Comparison of ENCODE assay signal across 9 mouse cellular contexts in genomic region chr11:33512854-33513375, GRCm38 (mm10). TPM values are rescaled to one million over a fixed set of nuclear protein-coding genes. Genes with fewer than 3 reads are reported as not detected.
DNase-seq lines count a peak whose midpoint lies in the region; ATAC-seq and TF ChIP-seq lines count a peak whose summit lies in the region.
"Had no signal": no experiment of that assay in that cellular context is flagged by ENCODE, and none has a peak within 500 bp of the region (broad histone marks: within the 10 kb centered on the region; RNA-seq: fewer than 3 reads in every experiment).

No protein-coding gene starts in this region.

- peak overlapping the region; percentile 80 for H3K9ac ChIP-seq in embryonic facial prominence, embryonic 13.5 days
- peak overlapping the region; percentile 80 for H3K9ac ChIP-seq in intestine, embryonic 16.5 days (ENCODE audit: low read depth, low read length)

- no peaks in the 10 kb centered on the region for H3K36me3 ChIP-seq in embryonic facial prominence, embryonic 13.5 days
- no peaks in the 10 kb centered on the region for H3K36me3 ChIP-seq in intestine, embryonic 16.5 days (ENCODE audit: control insufficient read depth, insufficient read depth, low read length)
- H3K36me3 ChIP-seq in small intestine, adult 2 months (ENCODE audit: control insufficient read depth, insufficient read depth, low read length) = no peaks in the 10 kb centered on the region

- H3K4me1 ChIP-seq in embryonic facial prominence, embryonic 13.5 days = 0 out of 2 replicates have a peak, but pooled peaks cover 3% of the 10 kb centered on the region
- H3K4me1 ChIP-seq in intestine, embryonic 16.5 days (ENCODE audit: control insufficient read depth, insufficient read depth, low read length) = no peaks in the 10 kb centered on the region
- H3K4me1 ChIP-seq in small intestine, adult 2 months (ENCODE audit: control insufficient read depth, insufficient read depth, insufficient read length, low read length) = no peaks in the 10 kb centered on the region

- peak overlapping the region; percentile 55; the same call in 1 of the 2 replicates for H3K27ac ChIP-seq in embryonic facial prominence, embryonic 13.5 days
- H3K27ac ChIP-seq in intestine, embryonic 16.5 days (ENCODE audit: low read length) = peak overlapping the region; percentile 45
- H3K27ac ChIP-seq in small intestine, adult 2 months (ENCODE audit: insufficient read depth, low read depth, low read length) = no peak overlapping the region

- peak; percentile 78 for ATAC-seq in embryonic facial prominence, embryonic 13.5 days (ENCODE audit: insufficient number of reproducible peaks, insufficient read depth, low FRiP score, low TSS enrichment, low read depth)
- ATAC-seq in granulocyte monocyte progenitor cell, adult 5-6 weeks (replicated peaks; ENCODE audit: poor library complexity, severe bottlenecking) = peak; percentile 79
- ATAC-seq in intestine, embryonic 16.5 days = peak; percentile 92
- ATAC-seq in megakaryocyte progenitor cell, adult 5-6 weeks (replicated peaks; ENCODE audit: poor library complexity) = peak; percentile 92

- peak; percentile 41 for DNase-seq in thymus, postnatal 0 days (ENCODE audit: low spot score)
- no peak for DNase-seq in thymus, postnatal 36 days
- peak; percentile 55 to 87 for DNase-seq in left cerebral cortex, postnatal 14 days (ENCODE audit: low spot score in 2 of 2)

- H3K4me3 ChIP-seq in embryonic facial prominence, embryonic 13.5 days = peak overlapping the region; percentile 92
- peak overlapping the region; percentile 89 for H3K4me3 ChIP-seq in intestine, embryonic 16.5 days (ENCODE audit: low read length)
- H3K4me3 ChIP-seq in small intestine, adult 2 months (ENCODE audit: low read depth, low read length) = peak overlapping the region; percentile 66

- no peaks in the 10 kb centered on the region for H3K27me3 ChIP-seq in embryonic facial prominence, embryonic 13.5 days
- H3K27me3 ChIP-seq in intestine, embryonic 16.5 days (replicated peaks; ENCODE audit: control insufficient read depth, insufficient read depth, low read length) = no peaks in the 10 kb centered on the region
- peaks cover 5% of the 10 kb centered on the region; the same call in 1 of the 2 replicates for H3K27me3 ChIP-seq in small intestine, adult 2 months (ENCODE audit: control insufficient read depth, insufficient read depth, low read length)
- H3K27me3 ChIP-seq: CH12.LX had no signal

- H3K9me3 ChIP-seq in embryonic facial prominence, embryonic 13.5 days = 0 out of 2 replicates have a peak, but pooled peaks cover 2% of the 10 kb centered on the region
- H3K9me3 ChIP-seq in intestine, embryonic 16.5 days (ENCODE audit: control insufficient read depth, low read length) = no peaks in the 10 kb centered on the region

- intact Hi-C loops in left cerebral cortex, postnatal 14 days (cut with DNase I) = no loop called here

- WGBS in embryonic facial prominence, embryonic 13.5 days = under 1% methylated on average over 43 of the region's 43 CpGs
- under 1% methylated on average over 43 of the region's 43 CpGs for WGBS in intestine, embryonic 16.5 days
- WGBS in small intestine, adult 2 months = 1% methylated on average over 43 of the region's 43 CpGs

- H3K4me2 ChIP-seq in embryonic facial prominence, embryonic 13.5 days = peak overlapping the region; percentile 80
- peak overlapping the region; percentile 91 for H3K4me2 ChIP-seq in intestine, embryonic 16.5 days (ENCODE audit: low read depth, low read length)

- TF ChIP-seq CTCF in small intestine, adult 2 months (IDR thresholded peaks at IDR 0.05; ENCODE audit: extremely low read depth, insufficient read length, insufficient replicate concordance, low read depth, low read length) = no peak

- no peak for TF ChIP-seq POLR2A in small intestine, adult 2 months (IDR thresholded peaks at IDR 0.05; ENCODE audit: low read depth, low read length)

RNA-seq across cellular contexts. Expression of gene Ranbp17, which starts 0.6 kb away (rescaled TPM):
- 1.8 and 2.0 TPM in 2 replicates for polyA plus RNA-seq in thymus, postnatal 0 days (2015; fragmentation: Nextera tagmentation; extraction: Ambion mirVana)
- 5.5 and 6.4 TPM in 2 replicates for polyA plus RNA-seq in embryonic facial prominence, embryonic 13.5 days (2015; fragmentation: Nextera tagmentation; extraction: Ambion mirVana)
- 3.9 and 7.5 TPM in 2 replicates for total RNA-seq in granulocyte monocyte progenitor cell, adult 5-6 weeks (2014; fragmentation: Nextera tagmentation)
- total RNA-seq in granulocyte monocyte progenitor cell, adult 5-6 weeks (2017) = 0.98 and 1.6 TPM in 2 replicates
- 2.3 and 3.2 TPM in 2 replicates for polyA plus RNA-seq in intestine, embryonic 16.5 days (2015; fragmentation: Nextera tagmentation; extraction: Ambion mirVana)
- total RNA-seq in left cerebral cortex, postnatal 14 days (2021) = 1 to 10 TPM; 6.9 to 9.4 TPM
- 2.6 and 5.2 TPM in 2 replicates for total RNA-seq in megakaryocyte progenitor cell, adult 5-6 weeks (2015)
- 2.6 and 3.5 TPM in 2 replicates for total RNA-seq in megakaryocyte progenitor cell, adult 5-6 weeks (2017)
- 0.05 and 0.13 TPM in 2 replicates for polyA plus RNA-seq in small intestine, adult 2 months (2012; rRNA removed)
- total RNA-seq: CH12.LX had no signal

Comparison
In these comparisons a context has a peak if more than half of its experiments do, and no peak if none do; other contexts are left out.
1. DNase-seq: peak in thymus, postnatal 0 days (single experiment) and left cerebral cortex, postnatal 14 days (2 of 2); none in thymus, postnatal 36 days (0 of 2).
2. Peak in every context shown above with its lines, with median percentiles within 50 percentile points of each other: ATAC-seq and H3K4me3 ChIP-seq.